Mouse (Mus musculus) embryonic facial prominence, embryonic 10.5 days (tissue): ENCODE measurements around the gene Btbd10. TPM values are rescaled to one million over a fixed set of nuclear protein-coding genes. Genes with fewer than 3 reads are reported as not detected.
A peak's percentile ranks its signal among the peaks of the same experiment; 100 is the strongest.

Source experiments
- DNase-seq: peaks from one replicate; pipeline ENCODE4 v3.0.0-alpha.2; 2017; ENCODE audit warnings: low spot score
- H3K27ac ChIP-seq: fragments of 300-500 bp; sonication (generic); replicated peaks from 2 replicates; pipeline ENCODE4 v1.5.1; 2016; ENCODE audit warnings: mild to moderate bottlenecking
- H3K27me3 ChIP-seq: fragments of 300-500 bp; sonication (generic); replicated peaks from 2 replicates; pipeline ENCODE4 v1.6.1; 2016; ENCODE audit warnings: low read depth, mild to moderate bottlenecking; ENCODE audit not compliant: poor library complexity, severe bottlenecking
- H3K36me3 ChIP-seq: fragments of 300-500 bp; sonication (generic); replicated peaks from 2 replicates; pipeline ENCODE4 v1.6.1; 2016; ENCODE audit warnings: mild to moderate bottlenecking, moderate library complexity
- H3K4me1 ChIP-seq: fragments of 300-500 bp; sonication (generic); 2 replicates; pipeline ENCODE4 v1.6.1; 2016
- H3K4me3 ChIP-seq: fragments of 300-500 bp; sonication (generic); 2 replicates; pipeline ENCODE4 v1.5.1; 2016; ENCODE audit warnings: mild to moderate bottlenecking, moderate library complexity
- H3K9me3 ChIP-seq: fragments of 300-500 bp; sonication (generic); 2 replicates; pipeline ENCODE4 v1.6.1; 2016; ENCODE audit warnings: mild to moderate bottlenecking
- WGBS: fragments of 180-500 bp; shearing (Covaris S2); methylation state at CpG from one replicate; pipeline ENCODE4 v1.1.7; 2016; 5-methylcytosine and 5-hydroxymethylcytosine counted together
- polyA plus RNA-seq: library from polyadenylated mRNA; unstranded; fragments of >200 nt; fragmentation: Nextera tagmentation; extraction: Ambion mirVana; gene quantifications from 2 replicates; pipeline ENCODE4 v1.2.1, GENCODE M21; 2016

The Btbd10 gene
- 22.9 and 26.1 TPM in 2 replicates for polyA plus RNA-seq

GRCm38 (mm10) chr7:113368746-113369619 is at the start of gene Btbd10:
Btbd10 (minus strand) TSS chr7:113369392.
- Histone ChIP-seq H3K27me3 (no peaks in the 10 kb centered on the region; the same call in 1 of the 2 replicates), H3K4me1 (peaks cover 15% of the 10 kb centered on the region), H3K27ac (peak within 1 kb of the TSS; percentile 92), H3K9me3 (no peaks in the 10 kb centered on the region), H3K36me3 (no peaks in the 10 kb centered on the region), H3K4me3 (peak within 1 kb of the TSS; percentile 91)
- under 1% methylated on average over 64 of the region's 64 CpGs for WGBS
- peak; percentile 97 for DNase-seq

GRCm38 (mm10) chr7:113416536-113416935 is 47.3 kb upstream of the Btbd10 start:
- 87% methylated on average over 1 of the region's 1 CpGs for WGBS
- DNase-seq: no peak
- H3K27ac ChIP-seq: no peak overlapping the region
- no peaks in the 10 kb centered on the region for H3K9me3 ChIP-seq
- H3K36me3 ChIP-seq: no peaks in the 10 kb centered on the region
- no peak overlapping the region for H3K4me3 ChIP-seq
- H3K4me1 ChIP-seq: peaks cover 8% of the 10 kb centered on the region
- no peaks in the 10 kb centered on the region for H3K27me3 ChIP-seq

GRCm38 (mm10) chr7:113415256-113415655 is 46.1 kb upstream of the Btbd10 start:
- no peak overlapping the region for H3K27ac ChIP-seq
- no peaks in the 10 kb centered on the region for H3K27me3 ChIP-seq
- H3K36me3 ChIP-seq: no peaks in the 10 kb centered on the region
- no peaks in the 10 kb centered on the region for H3K9me3 ChIP-seq
- DNase-seq: no peak
- WGBS: 89% methylated on average over 3 of the region's 3 CpGs
- no peak overlapping the region for H3K4me3 ChIP-seq
- peaks cover 8% of the 10 kb centered on the region for H3K4me1 ChIP-seq

- H3K4me3 ChIP-seq: no peak overlapping the region
- no peaks in the 10 kb centered on the region for H3K4me1 ChIP-seq
- WGBS: 52% methylated on average over 5 of the region's 5 CpGs
- no peaks in the 10 kb centered on the region for H3K36me3 ChIP-seq
- H3K27ac ChIP-seq: no peak overlapping the region
- H3K9me3 ChIP-seq: no peaks in the 10 kb centered on the region
- no peaks in the 10 kb centered on the region for H3K27me3 ChIP-seq
- DNase-seq: no peak
These were observed 39.5 kb upstream of the Btbd10 start for GRCm38 (mm10) chr7:113408712-113409111.

DNA sequence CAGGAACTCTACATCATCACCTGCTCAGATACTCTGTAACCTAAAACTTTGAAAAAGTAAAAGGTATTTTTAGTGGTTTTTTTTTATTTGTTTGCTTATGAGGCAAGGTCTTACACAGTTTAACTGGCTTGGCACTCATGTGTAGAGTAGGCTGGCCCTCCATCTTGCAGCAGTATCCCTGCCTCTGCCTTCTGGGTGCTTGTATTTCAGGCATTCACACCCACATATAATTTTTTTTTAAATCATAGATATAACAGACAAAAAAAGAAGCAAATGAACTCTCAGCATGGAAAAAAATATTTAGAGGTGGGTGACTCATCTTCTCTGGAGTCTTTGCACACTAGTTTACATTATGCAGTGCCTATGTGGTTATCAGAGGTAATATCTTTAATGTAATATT is 28.9 kb upstream of the Btbd10 start:
- H3K9me3 ChIP-seq: no peaks in the 10 kb centered on the region

DNA sequence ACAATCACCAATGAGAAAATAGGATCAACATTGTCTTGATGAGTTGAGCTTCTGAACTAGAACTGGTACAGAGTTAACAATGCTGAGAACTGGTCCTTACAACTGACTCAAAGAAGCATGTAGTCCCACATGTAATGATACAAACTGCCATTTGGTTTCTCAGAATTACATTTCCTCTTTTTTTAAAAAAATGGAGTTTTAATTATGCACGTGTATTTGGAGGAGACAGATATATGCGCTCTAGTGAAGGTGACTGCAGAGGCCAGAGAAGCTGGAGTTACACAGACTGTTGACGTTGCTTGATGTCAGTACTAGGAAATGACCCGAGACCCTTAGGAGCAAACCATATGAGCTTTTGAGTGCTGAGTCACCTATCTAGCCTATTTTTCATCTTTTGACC is 27.5 kb upstream of the Btbd10 start:
- Histone ChIP-seq H3K27me3 (no peaks in the 10 kb centered on the region), H3K27ac (no peak overlapping the region), H3K36me3 (no peaks in the 10 kb centered on the region), H3K4me1 (no peaks in the 10 kb centered on the region), H3K4me3 (no peak overlapping the region), H3K9me3 (no peaks in the 10 kb centered on the region)
- 89% methylated on average over 4 of the region's 4 CpGs for WGBS
- no peak for DNase-seq

More for the DNA sequence above, 28.9 kb upstream of the Btbd10 start:
- DNase-seq: no peak
- no peak overlapping the region for H3K27ac ChIP-seq
- no peaks in the 10 kb centered on the region for H3K27me3 ChIP-seq
- H3K4me1 ChIP-seq: no peaks in the 10 kb centered on the region
- H3K36me3 ChIP-seq: no peaks in the 10 kb centered on the region
- no peak overlapping the region for H3K4me3 ChIP-seq

DNA sequence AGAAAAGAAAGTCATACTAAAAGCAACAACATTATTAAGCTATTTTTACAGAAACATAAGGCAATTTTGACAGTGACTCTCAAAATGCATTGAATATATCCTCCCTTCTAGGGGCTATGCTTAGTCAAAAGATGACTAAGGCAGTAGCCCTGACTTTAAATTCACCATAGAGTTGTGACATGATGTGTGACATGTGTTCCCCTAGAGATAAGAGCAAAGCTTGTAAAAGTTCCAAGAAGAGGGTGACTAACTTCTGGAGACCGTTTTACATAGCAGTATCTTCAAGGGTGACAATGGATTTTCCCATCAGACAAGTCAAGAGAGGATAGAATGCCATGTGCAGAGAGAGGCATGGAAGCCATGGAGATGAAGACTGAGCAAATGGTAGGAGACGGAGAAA is 22.4 kb upstream of the Btbd10 start:
- 88% methylated on average over 2 of the region's 2 CpGs for WGBS
- no peak overlapping the region for H3K27ac ChIP-seq
- H3K9me3 ChIP-seq: no peaks in the 10 kb centered on the region
- H3K27me3 ChIP-seq: no peaks in the 10 kb centered on the region
- H3K4me3 ChIP-seq: no peak overlapping the region
- no peaks in the 10 kb centered on the region for H3K36me3 ChIP-seq
- no peak for DNase-seq
- no peaks in the 10 kb centered on the region for H3K4me1 ChIP-seq

GRCm38 (mm10) chr7:113388470-113388869 is 19.3 kb upstream of the Btbd10 start, which contains the start of gene Pth:
Pth (minus strand) TSS chr7:113388570.
- no peaks in the 10 kb centered on the region for H3K9me3 ChIP-seq
- H3K4me1 ChIP-seq: no peaks in the 10 kb centered on the region
- no peaks in the 10 kb centered on the region for H3K36me3 ChIP-seq
- H3K27me3 ChIP-seq: no peaks in the 10 kb centered on the region
- no peak within 1 kb of the TSS for H3K4me3 ChIP-seq
- no peak within 1 kb of the TSS for H3K27ac ChIP-seq
- WGBS: 86% methylated on average over 2 of the region's 2 CpGs
- no peak for DNase-seq

GRCm38 (mm10) chr7:113377875-113378658 is 8.9 kb upstream of the Btbd10 start:
- peak; percentile 73 for DNase-seq
- Histone ChIP-seq H3K36me3 (no peaks in the 10 kb centered on the region), H3K4me3 (no peak overlapping the region), H3K9me3 (no peaks in the 10 kb centered on the region), H3K27ac (no peak overlapping the region), H3K27me3 (0 out of 2 replicates have a peak, but pooled peaks cover 4% of the 10 kb centered on the region), H3K4me1 (no peaks in the 10 kb centered on the region)
- 31% methylated on average over 7 of the region's 7 CpGs for WGBS

GRCm38 (mm10) chr7:113372682-113373081 is 3.5 kb upstream of the Btbd10 start:
- Histone ChIP-seq H3K27ac (no peak overlapping the region), H3K27me3 (peaks cover 4% of the 10 kb centered on the region; the same call in 1 of the 2 replicates), H3K36me3 (no peaks in the 10 kb centered on the region), H3K4me1 (peaks cover 15% of the 10 kb centered on the region), H3K9me3 (no peaks in the 10 kb centered on the region), H3K4me3 (no peak overlapping the region)
- 64% methylated on average over 1 of the region's 1 CpGs for whole genome bisulfite sequencing
- DNase-seq: no peak

DNA sequence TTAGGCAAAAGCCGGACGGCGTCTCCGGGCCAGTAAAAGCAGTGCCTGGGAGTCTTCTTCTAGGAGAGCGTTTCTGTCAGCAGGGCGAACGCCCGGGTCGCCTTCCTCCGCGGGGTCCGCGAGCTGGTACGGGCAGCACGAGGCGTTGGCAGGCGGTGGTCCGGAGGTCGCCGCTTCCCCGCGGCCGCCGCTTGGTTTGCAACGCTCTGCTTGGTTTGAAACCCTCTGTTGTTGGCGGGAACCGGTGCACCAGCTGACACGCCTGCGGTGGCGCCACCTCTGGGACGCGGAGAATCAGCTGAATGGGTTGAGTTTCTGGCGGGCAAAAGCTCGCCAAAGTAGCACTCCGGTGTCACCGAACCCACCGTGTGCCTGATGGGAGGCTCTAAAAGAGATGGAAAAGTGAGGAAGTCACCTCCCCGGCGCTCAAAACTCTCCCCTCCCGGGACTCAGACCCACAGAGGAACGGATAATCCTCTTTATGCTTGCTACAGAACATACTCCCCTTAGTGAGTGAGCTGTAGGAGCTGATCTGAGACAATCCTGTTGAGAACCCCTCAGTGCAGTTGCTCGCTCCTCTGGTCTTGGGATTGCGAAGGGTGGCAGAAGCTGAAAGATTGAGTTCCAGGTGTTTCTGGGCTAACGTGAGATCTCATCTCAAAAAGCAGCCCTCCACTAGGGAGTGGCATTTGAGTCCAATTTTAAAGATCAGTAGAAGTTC is 588 bp upstream of the Btbd10 start:
- peaks cover 15% of the 10 kb centered on the region for H3K4me1 ChIP-seq
- under 1% methylated on average over 44 of the region's 44 CpGs for WGBS

DNA sequence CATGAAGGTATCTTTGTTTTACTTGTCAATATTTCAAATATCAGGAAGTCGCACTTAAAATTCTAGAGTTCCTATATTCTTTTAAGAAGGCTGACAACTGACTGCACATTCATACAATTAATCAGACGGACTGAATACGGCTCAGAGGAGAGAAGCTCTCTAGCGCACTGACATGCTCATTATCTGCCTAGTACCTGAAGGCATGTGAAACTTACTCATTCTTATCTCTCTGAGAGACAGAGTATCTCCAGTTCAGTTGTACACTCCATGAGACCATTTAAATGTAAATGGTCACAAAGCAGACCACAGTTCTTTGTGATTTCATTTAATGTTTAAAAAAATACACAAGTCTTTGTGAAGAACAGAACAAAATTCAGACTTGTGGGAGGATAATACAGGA is 1.8 kb downstream of the Btbd10 start:
- no peaks in the 10 kb centered on the region for H3K9me3 ChIP-seq
- H3K36me3 ChIP-seq: no peaks in the 10 kb centered on the region
- no peak for DNase-seq
- 83% methylated on average over 4 of the region's 4 CpGs for WGBS
- peaks cover 15% of the 10 kb centered on the region for H3K4me1 ChIP-seq
- no peak overlapping the region for H3K27ac ChIP-seq
- H3K27me3 ChIP-seq: no peaks in the 10 kb centered on the region; the same call in 1 of the 2 replicates
- no peak overlapping the region for H3K4me3 ChIP-seq

More for the DNA sequence above, 588 bp upstream of the Btbd10 start:
- peak overlapping the region; percentile 92 for H3K27ac ChIP-seq
- H3K4me3 ChIP-seq: peak overlapping the region; percentile 91
- H3K36me3 ChIP-seq: no peaks in the 10 kb centered on the region
- no peaks in the 10 kb centered on the region for H3K9me3 ChIP-seq
- peaks cover 4% of the 10 kb centered on the region; the same call in 1 of the 2 replicates for H3K27me3 ChIP-seq
- DNase-seq: peak; percentile 82
